Mouse (Mus musculus) kidney, embryonic 14.5 days (tissue): ENCODE data around the gene Doc2g. TPM values are rescaled to one million over a fixed set of nuclear protein-coding genes. Genes with fewer than 3 reads are reported as not detected.
"Not testable (repeated sequence)": the region's sequence is repeated elsewhere in the genome, so short reads cannot be mapped to it uniquely, and the experiment has no call there.

Experiments used
- ATAC-seq: fragments of 200-750 bp; cut with Nextera tagmentation; 2 replicates; pipeline ENCODE4 v1.8.0; 2017; ENCODE audit warnings: moderate number of reproducible peaks, mild to moderate bottlenecking, moderate TSS enrichment, moderate library complexity; ENCODE audit not compliant: low FRiP score, low TSS enrichment
- H3K27ac ChIP-seq: fragments of 300-500 bp; sonication (generic); 2 replicates; pipeline ENCODE4 v1.5.1; 2014; ENCODE audit warnings: low read depth, mild to moderate bottlenecking, low read length, moderate library complexity, mixed read lengths
- H3K27me3 ChIP-seq: fragments of 300-500 bp; sonication (generic); 2 replicates; pipeline ENCODE4 v1.6.1; 2014; ENCODE audit warnings: mild to moderate bottlenecking, low read length; ENCODE audit not compliant: control insufficient read depth, insufficient read depth
- H3K36me3 ChIP-seq: fragments of 300-500 bp; sonication (generic); 2 replicates; pipeline ENCODE4 v1.6.1; 2014; ENCODE audit warnings: low read length, mixed read lengths; ENCODE audit not compliant: control insufficient read depth, insufficient read depth
- H3K4me1 ChIP-seq: fragments of 300-500 bp; sonication (generic); 2 replicates; pipeline ENCODE4 v1.6.1; 2014; ENCODE audit warnings: low read length, mixed read lengths; ENCODE audit not compliant: control insufficient read depth, insufficient read depth
- H3K4me2 ChIP-seq: fragments of 300-500 bp; sonication (generic); replicated peaks from 2 replicates; pipeline ENCODE4 v1.6.1; 2014; ENCODE audit warnings: low read depth, mild to moderate bottlenecking, low read length
- H3K4me3 ChIP-seq: fragments of 300-500 bp; sonication (generic); 2 replicates; pipeline ENCODE4 v1.5.1; 2014; ENCODE audit warnings: mild to moderate bottlenecking, low read length
- H3K9ac ChIP-seq: fragments of 300-500 bp; sonication (generic); 2 replicates; pipeline ENCODE4 v1.6.1; 2014; ENCODE audit warnings: low read depth, mild to moderate bottlenecking, low read length, moderate library complexity
- H3K9me3 ChIP-seq: fragments of 300-500 bp; sonication (generic); 2 replicates; pipeline ENCODE4 v1.6.1; 2016; ENCODE audit warnings: low read length; ENCODE audit not compliant: control insufficient read depth
- WGBS: fragments of 180-500 bp; shearing (Covaris S2); extraction: QIAGEN DNeasy Blood & Tissue Kit; methylation state at CpG from one replicate; pipeline ENCODE4 v1.1.7; 2014; 5-methylcytosine and 5-hydroxymethylcytosine counted together
- polyA plus RNA-seq: library from polyadenylated mRNA; unstranded; fragments of >200 nt; fragmentation: Nextera tagmentation; extraction: Ambion mirVana; gene quantifications from 2 replicates; pipeline ENCODE4 v1.2.1, GENCODE M21; 2014

Gene Doc2g
- polyA plus RNA-seq, 1 experiment from 2014 or later, result 5.8 TPM

DNA sequence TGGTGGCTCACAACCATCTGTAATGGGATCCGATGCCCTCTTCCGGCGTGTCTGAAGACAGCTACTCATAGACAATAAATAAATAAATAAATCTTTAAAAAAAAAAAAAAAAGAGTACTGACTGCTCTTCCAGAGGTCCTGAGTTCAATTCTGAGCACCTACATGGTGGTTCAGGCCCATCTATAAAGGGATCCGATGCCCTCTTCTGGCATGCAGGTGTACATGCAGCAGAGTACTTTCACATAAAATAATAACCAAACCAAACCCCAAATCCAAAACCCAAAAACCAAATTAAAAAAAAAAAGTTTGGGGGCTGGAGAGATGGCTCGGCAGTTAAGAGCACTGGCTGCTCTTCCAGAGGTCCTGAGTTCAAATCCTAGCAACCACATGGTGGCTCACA lies 46.0 kb downstream of the Doc2g start:
- not testable (repeated sequence) for H3K9ac ChIP-seq, H3K27ac ChIP-seq, H3K27me3 ChIP-seq, H3K4me2 ChIP-seq, ATAC-seq, H3K36me3 ChIP-seq, H3K9me3 ChIP-seq, H3K4me3 ChIP-seq, H3K4me1 ChIP-seq
- WGBS, result 70% methylated on average over 5 of the region's 5 CpGs

- no peak for ATAC-seq
- Histone ChIP-seq H3K9ac (no peak overlapping the region), H3K27me3 (no peaks in the 10 kb centered on the region), H3K27ac (no peak overlapping the region), H3K4me2 (no peak overlapping the region), H3K4me1 (no peaks in the 10 kb centered on the region), H3K9me3 (no peaks in the 10 kb centered on the region), H3K4me3 (no peak overlapping the region), H3K36me3 (no peaks in the 10 kb centered on the region)
- 93% methylated on average over 5 of the region's 5 CpGs for WGBS
These were observed 47.9 kb downstream of the Doc2g start for GRCm38 (mm10) chr19:4051016-4051415.

DNA sequence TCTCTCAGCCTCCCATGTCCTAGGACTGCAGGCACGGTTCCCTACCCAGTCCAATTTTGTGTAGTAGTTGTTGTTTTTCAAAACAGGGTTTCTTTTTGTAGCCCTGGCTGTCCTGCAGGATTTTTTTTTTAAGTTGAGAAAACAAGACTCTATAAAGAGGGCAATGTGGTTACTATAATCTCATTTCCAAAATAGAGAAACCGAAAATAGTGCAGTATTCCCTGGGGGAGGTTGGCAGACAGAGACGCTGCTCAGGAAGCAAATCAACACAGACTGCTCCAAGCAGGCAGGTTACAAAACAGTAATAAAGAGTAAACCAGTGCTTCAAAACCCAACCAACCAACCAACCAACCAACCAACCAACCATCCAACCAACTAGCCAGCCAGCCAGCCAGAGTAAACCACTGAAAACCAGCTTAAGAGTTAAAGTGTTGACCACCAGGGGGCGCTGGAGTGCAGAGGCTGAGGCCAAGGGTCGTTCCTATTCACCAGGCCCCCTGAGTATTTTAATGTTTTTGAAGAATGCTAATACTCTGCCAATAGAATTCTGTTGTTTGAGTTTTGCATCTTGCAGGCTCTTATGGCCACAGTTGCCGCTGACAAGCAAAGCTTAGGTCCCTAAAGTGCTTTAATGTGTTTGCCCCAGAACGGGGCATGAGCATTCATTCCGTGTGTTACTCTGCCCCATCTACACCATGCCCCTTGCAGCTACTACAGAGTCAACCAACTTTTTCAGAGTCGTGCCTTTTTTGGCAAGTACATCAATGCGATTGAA lies 48.8 kb downstream of the Doc2g start:
- no peak for ATAC-seq
- WGBS, result 53% methylated on average over 10 of the region's 10 CpGs
- H3K4me3 ChIP-seq, result no peak overlapping the region
- H3K9ac ChIP-seq, result no peak overlapping the region
- H3K36me3 ChIP-seq, result no peaks in the 10 kb centered on the region
- no peak overlapping the region for H3K4me2 ChIP-seq
- H3K9me3 ChIP-seq, result no peaks in the 10 kb centered on the region
- H3K4me1 ChIP-seq, result no peaks in the 10 kb centered on the region
- no peaks in the 10 kb centered on the region for H3K27me3 ChIP-seq
- no peak overlapping the region for H3K27ac ChIP-seq

GRCm38 (mm10) chr19:4052516-4053030 lies 49.5 kb downstream of the Doc2g start:
- Histone ChIP-seq H3K4me3 (no peak overlapping the region), H3K9ac (no peak overlapping the region), H3K4me1 (no peaks in the 10 kb centered on the region), H3K4me2 (no peak overlapping the region), H3K36me3 (no peaks in the 10 kb centered on the region), H3K27me3 (no peaks in the 10 kb centered on the region), H3K27ac (no peak overlapping the region), H3K9me3 (no peaks in the 10 kb centered on the region)
- no peak for ATAC-seq
- WGBS, result 79% methylated on average over 5 of the region's 5 CpGs

DNA sequence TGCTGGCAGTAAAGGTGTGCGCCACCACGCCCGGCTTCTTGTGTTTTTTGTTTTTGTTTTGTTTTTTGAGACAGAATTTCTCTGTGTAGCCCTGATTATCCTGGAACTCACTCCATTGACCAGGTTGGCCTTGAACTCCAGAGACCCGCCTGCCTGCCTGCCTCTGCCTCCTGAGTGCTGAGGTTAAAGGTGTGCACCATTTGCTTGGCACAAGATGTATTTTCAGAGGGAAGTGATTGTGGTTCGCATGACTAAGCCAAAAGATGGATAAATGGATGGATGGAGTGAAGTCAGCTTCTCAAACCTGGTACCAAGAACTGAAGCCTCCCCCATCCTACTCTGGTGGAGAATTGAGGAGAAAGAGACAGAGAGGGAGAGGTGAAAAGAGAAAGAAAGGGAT lies 51.5 kb downstream of the Doc2g start:
- Histone ChIP-seq H3K9ac (no peak overlapping the region), H3K4me1 (no peaks in the 10 kb centered on the region), H3K4me2 (no peak overlapping the region), H3K9me3 (no peaks in the 10 kb centered on the region), H3K4me3 (no peak overlapping the region), H3K27me3 (no peaks in the 10 kb centered on the region), H3K36me3 (no peaks in the 10 kb centered on the region), H3K27ac (no peak overlapping the region)
- ATAC-seq, result no peak
- 90% methylated on average over 5 of the region's 5 CpGs for WGBS

DNA sequence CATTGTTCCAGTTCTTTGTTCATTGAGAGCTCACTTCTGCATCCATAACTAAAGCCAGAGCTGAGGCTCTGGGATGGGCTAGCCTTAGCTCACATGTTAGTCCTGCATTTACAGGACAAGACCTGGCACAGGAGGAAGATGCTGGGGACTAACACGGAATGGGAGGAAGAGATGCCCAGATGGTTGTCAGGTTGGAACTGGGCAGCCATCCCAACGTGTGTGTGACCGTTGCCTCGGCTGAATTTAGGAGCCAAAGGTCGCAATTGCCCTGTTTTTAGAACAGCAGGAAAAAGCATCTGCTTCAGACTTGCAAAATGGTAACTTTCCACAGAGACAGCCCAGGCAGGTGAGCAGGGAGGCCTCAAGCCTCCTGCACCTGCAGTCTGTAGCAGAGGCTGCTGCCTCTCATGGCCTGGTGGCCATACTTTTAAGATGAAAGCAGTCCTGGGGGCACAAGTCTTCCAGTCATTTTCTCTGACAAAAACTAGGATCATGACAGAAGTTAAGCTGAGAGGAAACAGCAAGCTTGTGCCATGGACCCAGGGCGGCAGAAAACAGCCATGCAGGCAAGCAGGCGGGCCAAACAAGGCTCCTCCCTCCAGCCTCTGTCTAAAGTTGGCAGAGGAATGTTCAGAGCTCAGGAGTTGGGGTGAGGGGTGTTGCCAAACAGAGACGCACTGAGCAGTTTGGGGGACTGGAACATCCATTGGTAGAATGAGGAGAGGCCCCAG lies 52.3 kb downstream of the Doc2g start:
- H3K27ac ChIP-seq, result no peak overlapping the region
- no peaks in the 10 kb centered on the region for H3K36me3 ChIP-seq
- no peak for ATAC-seq
- H3K4me2 ChIP-seq, result no peak overlapping the region
- H3K4me1 ChIP-seq, result no peaks in the 10 kb centered on the region
- no peak overlapping the region for H3K4me3 ChIP-seq
- no peaks in the 10 kb centered on the region for H3K9me3 ChIP-seq
- 76% methylated on average over 8 of the region's 8 CpGs for WGBS
- H3K9ac ChIP-seq, result no peak overlapping the region
- H3K27me3 ChIP-seq, result no peaks in the 10 kb centered on the region

- Histone ChIP-seq H3K27ac (no peak overlapping the region), H3K36me3 (no peaks in the 10 kb centered on the region), H3K4me2 (no peak overlapping the region), H3K27me3 (no peaks in the 10 kb centered on the region), H3K4me1 (no peaks in the 10 kb centered on the region), H3K4me3 (no peak overlapping the region), H3K9ac (no peak overlapping the region; the same call in 1 of the 2 replicates), H3K9me3 (no peaks in the 10 kb centered on the region)
- 56% methylated on average over 15 of the region's 15 CpGs for WGBS
- ATAC-seq, result no peak
These were observed 53.0 kb downstream of the Doc2g start for GRCm38 (mm10) chr19:4055947-4056693.
